Mouse (Mus musculus) testis, postnatal 10 days (tissue): Measurements from ENCODE around the gene Col25a1.
A peak's percentile ranks its signal among the peaks of the same experiment; 100 is the strongest.

ENCODE experiments used
- DNase-seq: peaks from one replicate; pipeline ENCODE4 v3.0.0; 2021; ENCODE audit warnings: low spot score

Gene Col25a1

DNA sequence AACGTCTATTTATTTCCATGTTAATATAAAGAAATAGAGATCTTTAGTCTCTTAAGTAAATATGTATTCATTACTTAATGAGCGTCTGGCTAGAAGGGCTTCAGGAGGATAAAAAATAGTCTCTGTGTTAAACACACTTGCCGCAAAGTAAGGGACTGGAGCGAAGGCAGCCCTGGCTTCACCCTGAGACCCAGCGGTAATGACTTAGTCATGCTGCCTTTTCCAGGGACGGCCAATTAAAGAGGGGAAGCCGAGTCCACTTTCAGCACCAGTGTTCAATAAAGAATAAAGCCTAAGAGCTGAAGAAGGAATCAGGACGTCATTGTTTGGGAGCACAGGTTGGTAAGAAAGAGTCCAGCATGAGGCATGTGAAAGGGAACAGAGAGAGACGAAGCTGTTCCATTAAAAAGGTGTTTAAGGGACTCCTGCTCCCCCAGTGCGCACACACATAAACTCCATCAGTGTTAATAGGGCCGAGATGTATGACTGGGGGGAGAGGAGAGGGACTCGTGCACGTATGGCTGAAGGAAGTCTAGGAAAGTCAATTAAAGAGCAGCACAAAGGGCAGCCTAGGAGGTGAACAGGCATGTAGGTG is 30.1 kb downstream of the Col25a1 start:
- no peak for DNase-seq

DNA sequence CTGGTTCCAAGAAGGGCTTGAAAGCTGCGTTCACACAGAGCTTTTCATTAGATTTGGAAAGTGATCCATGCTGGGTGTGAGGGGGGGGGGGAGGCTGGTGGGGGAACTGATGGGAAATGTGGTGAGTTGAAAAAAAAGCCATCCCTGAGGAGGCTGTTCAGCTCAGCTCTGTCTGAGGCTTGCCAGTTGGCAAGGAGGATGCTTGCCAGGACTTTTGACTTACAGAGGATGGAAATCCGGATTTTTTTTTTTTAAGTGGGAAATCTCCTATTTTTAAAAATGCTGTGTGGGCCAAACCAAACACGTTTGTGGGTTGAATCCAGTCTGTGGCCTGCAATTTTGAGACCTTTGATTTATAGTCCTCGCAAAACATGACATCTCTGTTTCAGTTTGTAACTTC is 35.6 kb downstream of the Col25a1 start:
- DNase-seq, result no peak

DNA sequence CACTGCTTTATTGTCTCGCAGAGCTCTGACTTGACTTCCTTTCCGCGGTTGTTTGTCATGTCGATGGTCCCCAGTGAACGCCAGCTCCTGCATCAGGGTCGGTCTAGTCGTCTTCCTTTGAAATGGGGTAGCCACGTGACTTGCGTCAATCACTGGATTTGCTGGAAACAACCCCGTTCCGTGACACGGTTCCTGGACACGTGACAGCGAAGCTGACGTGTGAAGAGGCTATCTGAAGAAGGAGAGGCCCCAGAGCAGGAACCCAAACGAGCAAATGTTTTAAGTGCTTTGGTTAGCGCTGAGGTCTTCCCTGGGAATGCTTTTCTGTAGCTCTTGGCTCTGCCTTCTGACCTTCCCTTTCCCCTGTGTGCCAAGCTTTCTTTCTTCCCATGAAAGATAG is 41.5 kb downstream of the Col25a1 start:
- DNase-seq, result no peak

DNA sequence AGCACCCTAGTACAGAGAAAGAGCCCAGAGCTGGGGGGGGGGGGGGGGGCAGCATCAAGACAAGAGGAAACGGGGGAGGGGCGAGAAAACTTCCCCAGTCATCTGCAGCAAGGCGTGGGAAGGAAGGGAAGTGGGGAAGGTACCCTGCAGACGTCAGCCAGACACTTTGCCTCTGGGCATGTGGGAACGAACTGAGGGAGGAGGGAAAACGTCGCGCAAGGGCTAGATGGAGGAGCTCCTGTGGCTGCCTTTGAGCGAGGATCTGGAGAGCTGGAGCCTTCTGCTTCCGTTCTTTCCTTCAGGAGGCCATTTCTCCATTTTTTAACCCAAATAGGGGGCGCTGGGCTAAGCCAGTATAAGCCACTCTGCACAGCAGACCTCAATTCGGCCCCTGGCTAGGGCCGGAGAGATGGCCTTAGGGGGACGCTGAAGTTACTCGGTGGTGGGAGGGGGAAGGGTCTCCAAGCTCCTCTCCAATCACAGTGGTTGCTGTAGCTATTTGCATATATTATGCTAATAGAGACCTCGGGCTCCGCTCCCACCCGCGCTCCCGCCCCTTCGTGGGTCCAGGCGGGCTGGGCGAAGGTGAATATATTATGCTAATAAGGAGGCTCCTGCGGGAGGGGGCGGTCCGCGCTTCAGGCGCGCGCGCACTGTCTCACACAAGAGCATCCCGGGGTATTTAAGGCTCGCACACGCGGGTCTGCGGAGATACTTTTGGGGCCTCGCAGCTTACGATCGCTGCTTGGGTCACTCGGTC is 49.1 kb downstream of the Col25a1 start:
- peak; percentile 80 for DNase-seq

DNA sequence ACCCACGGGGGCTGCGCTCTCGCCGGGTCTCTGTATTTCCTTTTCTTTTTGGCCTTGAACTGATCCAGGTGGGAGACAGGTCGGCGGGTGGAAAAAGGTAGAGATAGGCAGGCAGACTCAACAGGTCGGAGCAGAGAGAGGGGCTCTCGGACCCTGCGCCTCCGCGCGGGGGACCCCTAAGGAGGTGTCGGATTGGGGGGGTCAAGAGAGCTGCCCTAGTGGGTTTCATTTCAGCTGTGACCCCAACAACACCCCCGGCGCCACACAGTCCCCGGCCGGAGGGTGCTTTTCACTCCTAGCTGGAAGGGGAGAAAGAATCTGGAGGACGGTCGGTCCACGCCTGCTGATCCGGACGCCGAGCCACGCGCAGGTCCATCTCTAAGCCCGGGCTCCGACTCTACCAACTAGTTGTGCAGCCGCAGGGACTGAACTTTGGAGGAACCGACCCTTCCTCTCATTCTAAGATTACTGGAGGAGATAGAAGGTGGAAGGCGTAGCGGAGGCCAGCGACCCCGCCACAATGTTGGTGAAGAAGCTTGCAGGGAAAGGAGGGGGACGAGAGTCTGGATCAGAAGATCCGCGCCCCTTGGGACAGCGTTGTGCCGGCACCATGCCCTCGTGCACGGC is 49.8 kb downstream of the Col25a1 start:
- peak; percentile 54 for DNase-seq

DNA sequence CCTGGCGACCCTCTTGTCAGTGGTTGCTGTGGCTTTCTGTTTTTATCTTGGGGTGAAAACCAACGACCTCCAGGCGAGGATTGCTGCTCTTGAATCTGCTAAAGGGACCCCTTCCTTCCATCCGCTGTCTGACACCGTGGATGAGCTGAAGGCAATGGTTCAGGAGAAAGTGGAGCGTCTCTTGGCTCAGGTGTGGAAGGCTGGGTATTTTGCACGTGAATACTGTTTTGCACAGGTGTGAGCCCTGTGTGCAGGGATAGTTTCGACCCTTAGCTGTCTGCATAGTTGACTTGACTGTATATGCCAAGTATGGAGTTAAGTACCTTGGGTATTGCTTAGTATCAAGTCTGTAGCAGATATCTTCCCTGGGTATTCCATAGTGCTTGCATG is 50.3 kb downstream of the Col25a1 start:
- DNase-seq, result no peak

DNA sequence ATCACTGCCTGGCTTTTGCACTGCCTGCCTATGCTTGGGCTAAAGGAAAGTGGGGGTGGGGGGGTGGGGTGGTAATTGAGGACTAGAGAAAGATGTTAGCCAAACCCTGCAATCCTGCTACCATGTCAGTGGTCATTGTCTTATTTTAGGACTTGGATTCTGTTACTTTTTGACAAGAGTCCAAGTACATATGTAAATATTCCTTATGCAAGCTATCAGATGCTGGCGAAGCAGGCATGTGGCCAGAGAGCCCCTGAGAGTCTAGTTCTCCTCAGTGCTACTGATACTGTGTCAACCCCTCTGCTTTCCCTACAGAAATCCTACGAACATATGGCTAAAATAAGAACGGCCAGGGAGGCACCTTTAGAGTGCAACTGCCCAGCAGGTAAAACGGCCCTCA is 51.1 kb downstream of the Col25a1 start:
- no peak for DNase-seq

DNA sequence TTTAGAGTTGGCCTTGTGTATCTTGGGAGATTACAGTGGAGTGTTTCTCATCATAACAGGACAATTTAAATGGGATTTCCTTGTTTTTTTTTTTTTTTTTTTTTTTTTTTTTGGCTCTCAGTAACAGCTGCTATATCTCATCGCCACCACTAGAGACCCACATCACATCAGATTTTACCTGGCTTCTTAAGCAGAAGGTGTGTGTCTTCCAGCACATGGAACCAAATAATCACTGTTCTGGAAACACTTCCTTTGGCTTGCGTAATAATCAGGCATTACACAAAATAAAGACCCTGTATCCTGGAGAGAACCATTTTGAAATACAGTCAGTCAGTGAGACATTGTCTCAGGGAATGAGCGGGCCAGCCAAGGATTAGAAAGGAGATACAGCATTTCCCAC is 53.8 kb downstream of the Col25a1 start:
- no peak for DNase-seq

DNA sequence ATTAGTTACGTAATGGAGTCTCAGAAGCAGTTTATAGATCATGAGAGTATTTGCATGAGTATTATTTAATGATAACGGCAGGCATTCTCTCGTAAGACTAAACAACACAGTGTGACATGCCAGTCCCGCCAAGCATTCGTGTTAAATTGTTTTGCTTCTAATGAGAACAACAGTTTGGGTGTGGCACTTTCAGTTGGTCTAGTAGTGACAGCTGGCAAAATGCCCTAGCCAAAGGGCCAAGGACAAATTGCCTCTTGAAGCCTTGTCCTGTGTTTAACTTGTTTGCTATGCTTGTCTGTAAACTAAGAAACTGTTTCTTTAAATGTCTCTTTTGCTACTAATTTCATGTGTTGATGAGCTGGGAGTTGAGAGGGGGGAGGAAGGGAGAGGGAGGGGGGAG is 56.3 kb downstream of the Col25a1 start:
- DNase-seq, result no peak

DNA sequence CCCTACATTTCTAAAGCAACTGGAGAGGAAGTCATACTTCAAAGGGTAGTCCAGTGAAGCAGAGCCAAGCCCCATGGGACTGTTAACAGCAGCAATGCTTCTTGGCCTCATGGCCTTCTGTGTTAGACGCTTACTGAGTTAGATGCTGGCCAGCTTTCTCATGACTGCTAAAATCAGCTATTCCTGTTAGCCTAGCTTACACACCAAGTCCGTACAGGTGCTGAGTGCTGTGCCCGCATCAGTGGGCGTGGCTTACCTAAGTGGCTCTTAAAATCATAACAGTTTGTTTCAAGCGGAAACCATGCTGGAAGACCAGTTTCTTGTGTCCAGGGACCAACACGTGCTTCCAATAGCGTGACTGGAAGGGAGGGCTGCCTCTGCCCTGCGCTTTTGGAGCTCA is 62.1 kb downstream of the Col25a1 start:
- no peak for DNase-seq

DNA sequence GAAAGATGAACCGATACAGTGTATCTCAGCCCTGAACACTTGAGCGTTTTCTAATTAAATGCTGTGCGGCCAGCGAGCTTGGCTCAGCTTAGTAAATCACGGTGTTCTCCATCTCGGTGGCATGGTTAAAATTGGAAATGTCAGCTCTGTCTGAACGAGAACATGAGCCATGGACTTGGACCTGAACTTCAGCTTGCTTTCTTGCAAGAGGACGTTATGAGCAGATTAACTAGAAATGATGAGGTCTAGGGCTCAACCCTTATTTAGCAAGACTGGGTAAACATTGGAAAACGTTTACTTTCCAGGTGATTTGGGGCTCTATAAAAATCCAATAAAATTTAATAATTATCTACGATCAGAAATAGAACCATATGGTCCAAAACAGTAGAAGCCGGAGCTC is 83.3 kb downstream of the Col25a1 start:
- DNase-seq, result no peak

DNA sequence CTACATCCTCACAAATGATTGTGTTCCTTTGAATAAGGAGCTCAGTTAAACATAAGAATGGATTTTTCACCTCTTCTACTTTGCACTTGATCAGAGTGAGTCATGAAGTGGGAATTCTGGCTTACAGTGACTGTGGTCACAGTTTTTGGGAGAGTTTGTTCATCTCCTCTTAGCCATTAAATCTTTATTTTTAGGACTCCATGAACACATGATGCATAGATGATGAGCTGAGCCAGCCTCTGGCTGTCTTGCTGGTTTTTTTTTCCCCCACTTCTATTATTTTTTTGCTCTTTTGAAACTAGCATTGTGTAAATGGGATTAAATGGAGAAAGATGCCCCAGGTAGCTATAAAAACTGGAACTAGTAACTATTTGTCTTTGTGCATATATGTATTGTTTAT is 84.8 kb downstream of the Col25a1 start:
- no peak for DNase-seq

DNA sequence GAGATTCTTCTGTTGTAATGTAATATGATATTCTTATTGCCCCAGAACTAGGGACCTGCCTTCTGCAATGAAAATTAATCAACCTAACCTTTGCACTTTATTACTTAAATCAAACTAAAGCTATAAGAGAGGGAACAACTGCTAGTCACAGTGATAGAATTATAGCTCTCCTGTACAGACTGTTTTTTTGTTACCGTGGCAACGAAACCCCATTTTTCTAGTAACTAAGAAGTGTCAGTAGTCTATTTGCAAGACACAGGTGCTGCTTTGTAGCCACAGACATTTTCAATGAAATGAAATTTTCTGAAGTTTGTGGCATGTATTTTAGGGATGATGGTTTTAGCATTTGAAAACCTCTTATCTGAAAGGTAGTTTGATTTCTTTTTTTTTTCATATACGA is 85.3 kb downstream of the Col25a1 start:
- DNase-seq, result no peak

DNA sequence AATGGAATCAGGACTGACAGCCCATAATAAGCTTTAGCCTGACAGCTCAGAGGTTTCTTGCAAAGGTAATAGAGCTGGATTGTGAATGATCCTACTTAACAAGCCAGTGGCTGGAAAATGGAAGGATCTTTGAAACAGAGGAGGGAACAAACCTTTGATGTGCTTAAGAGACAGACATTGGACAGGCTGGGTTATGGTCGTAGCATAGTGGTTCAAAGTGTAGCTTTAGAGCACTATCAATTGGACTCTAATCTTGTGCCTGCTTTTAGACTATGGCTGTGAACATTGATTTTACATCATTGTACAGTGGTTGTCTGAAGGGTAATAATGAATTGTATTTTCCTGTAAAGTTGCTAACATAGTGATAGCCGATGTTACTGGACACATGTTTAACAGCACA is 86.4 kb downstream of the Col25a1 start:
- DNase-seq, result no peak

DNA sequence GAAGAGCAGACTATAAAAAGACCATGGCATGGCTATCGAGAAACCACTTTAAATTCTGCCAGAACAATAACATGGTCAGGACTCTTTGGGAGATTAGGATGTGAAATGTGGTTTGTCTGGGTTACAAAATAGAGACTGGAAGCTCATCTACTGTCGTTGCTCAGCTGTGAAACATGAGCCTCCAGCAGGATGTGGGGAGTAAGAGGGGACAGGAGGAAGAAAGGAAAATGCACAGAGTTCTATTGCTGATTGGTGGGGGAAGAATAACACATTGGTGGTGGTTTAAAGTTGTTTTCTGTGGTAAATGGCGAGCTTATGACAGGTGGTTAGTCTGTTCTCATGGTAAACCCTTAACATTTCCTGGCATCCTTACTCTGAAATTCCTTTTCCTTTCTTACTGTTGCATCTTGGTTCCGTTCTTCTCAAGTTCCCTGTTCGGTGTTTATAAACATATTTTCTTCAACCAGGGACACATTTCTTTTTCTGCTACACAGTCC is 87.0 kb downstream of the Col25a1 start:
- DNase-seq, result no peak

DNA sequence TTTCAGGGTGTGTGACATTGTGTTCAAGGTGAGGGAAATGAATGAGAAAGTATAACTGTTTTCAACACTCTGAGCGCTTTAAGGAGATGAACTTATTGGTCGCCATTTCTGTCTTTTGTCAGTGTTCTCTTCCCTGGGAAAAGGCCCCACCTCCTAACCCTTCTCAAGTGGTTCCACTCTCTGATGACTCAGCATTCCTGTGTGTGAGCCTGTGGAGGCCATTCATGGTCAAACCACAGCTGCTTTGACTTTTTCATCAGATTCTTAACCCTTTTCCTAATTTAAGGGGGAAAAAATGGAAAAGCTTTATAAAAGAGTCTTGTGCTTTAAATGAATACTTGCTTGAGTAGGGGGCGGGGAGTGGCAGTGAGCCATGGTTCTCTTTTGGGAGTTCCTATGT is 89.5 kb downstream of the Col25a1 start:
- no peak for DNase-seq

DNA sequence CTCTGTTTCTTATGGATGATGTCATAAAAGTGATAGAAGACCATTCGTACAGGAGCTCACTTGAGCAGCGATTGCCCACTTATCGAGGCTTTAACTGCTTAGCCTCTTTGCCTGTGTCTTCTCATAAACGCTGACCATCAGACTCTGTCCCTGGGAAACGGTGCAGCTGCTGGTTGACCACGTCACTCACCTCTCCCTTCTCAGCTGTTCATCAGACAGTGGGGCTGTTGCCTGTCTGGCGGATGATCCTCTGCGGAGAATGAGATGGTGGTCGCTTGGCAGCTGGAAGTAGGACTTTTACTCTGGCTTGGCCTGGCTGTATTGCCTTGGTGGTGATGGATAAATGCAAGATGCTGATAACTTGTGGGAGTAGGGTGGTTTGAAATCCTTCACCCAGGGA is 96.9 kb downstream of the Col25a1 start:
- no peak for DNase-seq

DNA sequence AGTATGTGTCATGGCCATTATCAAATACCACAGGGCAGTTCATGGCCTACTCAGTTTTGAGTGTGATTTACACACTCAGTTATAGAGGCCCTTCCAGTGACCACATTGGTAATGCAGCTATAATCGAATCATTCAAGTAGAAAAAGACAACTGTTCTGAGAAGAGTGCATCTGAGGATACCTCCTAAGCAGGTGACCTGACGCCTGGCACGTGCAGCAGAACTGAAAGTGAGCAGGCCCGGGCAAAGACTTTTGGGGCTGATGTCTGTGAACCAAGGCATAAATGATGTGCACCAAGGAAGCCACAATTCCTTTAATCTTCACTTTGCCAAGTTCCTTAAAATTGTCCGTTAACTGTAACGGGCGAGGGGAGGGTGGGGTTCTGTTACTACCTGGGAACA is 101.6 kb downstream of the Col25a1 start:
- no peak for DNase-seq

DNA sequence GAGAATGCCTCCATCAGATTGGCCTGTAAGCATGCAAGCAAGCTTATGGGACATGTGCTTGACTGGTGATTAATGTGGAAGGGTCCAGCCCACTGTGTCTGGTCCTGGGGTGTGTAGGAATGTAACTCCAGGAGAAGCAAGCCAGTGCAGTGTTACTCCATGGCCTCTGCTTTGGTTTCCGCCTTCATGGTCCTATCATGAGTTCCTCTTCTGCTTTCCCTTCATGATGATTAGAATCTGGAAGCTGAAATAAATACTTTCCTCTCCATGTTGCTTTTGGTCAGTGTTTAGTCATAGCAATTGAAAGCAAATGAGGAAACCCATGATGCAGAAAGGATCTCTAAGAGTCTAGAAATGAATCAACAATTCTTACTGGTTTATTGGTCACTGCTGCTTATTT is 103.9 kb downstream of the Col25a1 start:
- no peak for DNase-seq

DNA sequence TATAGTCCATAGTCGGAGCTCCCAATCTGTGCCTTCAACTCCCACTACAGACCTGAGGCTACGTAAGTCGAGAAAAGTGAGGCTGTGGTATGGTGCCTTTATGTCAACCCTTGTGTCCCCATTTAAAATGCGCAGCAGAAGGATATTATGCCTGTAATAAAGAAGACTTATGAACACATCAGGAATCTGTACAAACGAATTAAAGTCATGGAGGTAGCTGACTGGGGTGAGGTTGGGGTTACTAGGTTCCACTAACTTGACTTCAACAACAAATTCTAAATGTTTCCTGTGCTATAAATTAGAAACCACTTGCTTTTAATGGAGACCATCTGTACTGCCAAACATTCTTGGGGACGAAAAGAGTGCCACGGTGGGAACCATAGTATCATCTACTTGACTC is 104.8 kb downstream of the Col25a1 start:
- no peak for DNase-seq

DNA sequence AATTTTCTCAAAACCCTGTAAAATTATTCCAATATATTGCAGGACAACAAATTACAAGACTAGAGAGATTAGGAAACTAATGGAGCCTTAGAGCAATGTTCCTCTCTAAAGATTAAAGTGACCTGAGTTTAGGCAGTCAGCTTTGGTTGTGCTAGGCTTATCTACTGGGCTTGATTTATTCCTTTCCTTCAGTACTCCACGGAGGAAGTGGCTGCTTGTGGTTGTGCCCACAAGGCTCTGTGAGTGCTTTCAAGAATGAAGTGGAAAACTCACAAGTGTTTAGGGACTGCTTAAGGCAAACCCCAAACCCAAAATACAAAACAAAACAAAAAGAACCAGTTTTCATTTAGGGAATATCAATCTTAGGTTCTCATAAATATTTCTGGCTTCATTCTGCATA is 106.6 kb downstream of the Col25a1 start:
- DNase-seq, result no peak

DNA sequence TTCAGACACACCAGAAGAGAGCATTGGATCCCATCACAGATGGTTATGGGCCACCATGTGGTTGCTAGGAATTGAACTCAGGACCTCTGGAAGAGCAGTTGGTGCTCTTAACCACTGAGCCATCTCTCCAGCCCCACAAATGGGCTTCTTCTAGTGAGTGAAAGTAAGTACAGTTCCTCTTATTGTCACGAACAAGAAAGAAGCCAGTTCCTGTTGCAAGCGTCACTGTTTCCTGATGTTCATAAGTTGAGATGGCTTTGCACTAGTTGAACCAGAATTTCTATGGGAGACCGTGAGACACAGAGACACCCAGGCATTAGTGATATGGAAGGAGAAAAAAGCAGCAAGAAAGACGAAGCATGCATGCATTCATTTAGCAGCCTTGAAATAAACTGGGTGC is 110.6 kb downstream of the Col25a1 start:
- no peak for DNase-seq

DNA sequence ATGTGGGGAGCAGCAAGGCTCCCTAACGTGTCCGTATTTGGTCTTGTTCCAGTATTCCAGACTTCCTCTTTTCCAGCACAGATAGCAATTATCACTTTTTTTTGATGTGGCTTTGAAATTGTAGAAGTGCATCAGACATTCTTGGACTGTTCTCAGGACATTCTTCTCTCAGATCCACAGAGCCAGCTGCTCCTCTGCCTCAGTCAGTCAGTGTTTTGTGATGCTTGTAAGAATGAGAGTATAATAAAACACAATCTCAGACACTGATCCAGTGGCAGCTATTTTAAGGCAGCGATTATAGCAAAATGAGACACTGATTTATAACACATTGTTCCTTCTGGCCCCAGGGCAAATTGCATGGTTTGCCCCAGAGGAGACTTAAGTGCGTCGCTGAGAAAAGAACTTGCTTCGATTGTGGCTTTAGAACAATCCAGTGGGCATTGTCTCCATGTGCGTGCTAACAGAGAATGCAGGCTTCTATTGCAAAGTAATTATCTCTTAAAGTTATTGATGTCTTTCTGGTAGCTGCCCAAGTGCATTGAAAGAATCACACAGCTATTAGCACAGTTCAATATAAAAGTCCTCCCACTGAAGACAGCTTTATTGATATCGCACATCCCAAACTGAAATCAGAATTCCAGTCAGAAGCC is 111.5 kb downstream of the Col25a1 start:
- DNase-seq, result no peak
